Mouse (Mus musculus) activated CD4-positive, CD25-positive, alpha-beta regulatory T cell, adult 4 months (primary cell): ENCODE measurements around the gene Slc35c1. TPM values are rescaled to one million over a fixed set of nuclear protein-coding genes. Genes with fewer than 3 reads are reported as not detected.
"Not testable (repeated sequence)": the region's sequence is repeated elsewhere in the genome, so short reads cannot be mapped to it uniquely, and the experiment has no call there.

ENCODE experiments used
- ATAC-seq: one replicate; pipeline ENCODE4 v1.8.0; 2017
- polyA plus RNA-seq, 2 experiments: library from polyadenylated mRNA; unstranded; fragments of 100-300 nt; shearing (Covaris generic); gene quantifications; one replicate each; pipeline ENCODE4 v1.2.1; 2017

Slc35c1 gene
- 10 to 100 TPM; 36.6 to 47.3 TPM for polyA plus RNA-seq

GRCm38 (mm10) chr2:92459921-92460707 is at the start of gene Slc35c1:
Slc35c1 (minus strand) TSS chr2:92460538.
- peak; percentile 21 for ATAC-seq

DNA sequence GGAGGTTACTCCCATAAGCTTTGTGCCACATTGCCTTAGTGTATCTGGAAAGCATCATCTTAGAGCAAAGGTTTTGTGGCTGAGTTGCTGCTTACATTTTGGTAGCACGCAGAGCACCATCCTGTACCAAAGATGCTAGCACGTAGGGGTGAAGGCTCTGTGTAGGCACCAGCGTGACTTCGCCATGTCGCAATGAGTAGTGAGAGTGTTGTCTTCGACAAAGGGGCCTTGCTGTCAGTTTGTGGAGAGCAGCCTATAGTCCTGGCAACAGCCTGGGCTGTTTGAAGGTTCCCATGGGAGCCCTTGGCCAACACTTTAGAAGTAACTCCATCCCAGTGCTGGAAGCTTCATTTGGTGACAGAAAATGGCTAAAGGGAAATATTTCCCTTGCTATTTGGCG is 45.0 kb upstream of the Slc35c1 start:
- ATAC-seq: no peak

- no peak for ATAC-seq
Measured at GRCm38 (mm10) chr2:92503421-92503820, 43.1 kb upstream of the Slc35c1 start.

DNA sequence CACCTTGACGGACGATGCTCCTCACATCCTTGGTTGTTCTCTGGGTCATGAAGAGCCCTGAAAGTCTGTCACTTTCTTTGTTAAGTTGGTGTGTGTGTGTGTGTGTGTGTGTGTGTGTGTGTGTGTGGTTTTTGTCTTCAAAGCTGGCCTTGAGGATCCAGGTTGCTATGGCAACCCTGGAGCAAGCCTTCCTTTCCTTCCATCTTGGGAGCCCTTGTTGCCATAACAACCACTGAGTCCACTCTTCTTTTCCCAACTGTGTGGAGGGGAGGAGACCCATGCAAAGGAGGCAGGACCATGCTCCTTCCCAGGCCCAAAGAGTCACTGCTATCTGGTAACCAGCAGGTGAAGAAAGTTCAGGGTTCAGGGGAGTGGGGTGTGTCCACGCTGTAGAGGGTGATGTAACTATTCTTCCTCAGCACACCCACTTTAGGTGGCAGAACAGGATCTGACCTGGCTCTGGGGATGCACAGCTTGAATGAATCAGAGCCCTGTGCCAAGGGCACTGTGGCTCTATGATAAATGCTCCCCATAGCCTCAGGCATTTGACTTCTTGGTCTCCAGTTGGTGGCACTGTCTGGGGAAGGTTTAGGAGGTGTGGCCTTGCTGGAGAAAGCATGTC is 39.5 kb upstream of the Slc35c1 start:
- ATAC-seq: no peak

GRCm38 (mm10) chr2:92497112-92497511 is 36.8 kb upstream of the Slc35c1 start:
- ATAC-seq: no peak

DNA sequence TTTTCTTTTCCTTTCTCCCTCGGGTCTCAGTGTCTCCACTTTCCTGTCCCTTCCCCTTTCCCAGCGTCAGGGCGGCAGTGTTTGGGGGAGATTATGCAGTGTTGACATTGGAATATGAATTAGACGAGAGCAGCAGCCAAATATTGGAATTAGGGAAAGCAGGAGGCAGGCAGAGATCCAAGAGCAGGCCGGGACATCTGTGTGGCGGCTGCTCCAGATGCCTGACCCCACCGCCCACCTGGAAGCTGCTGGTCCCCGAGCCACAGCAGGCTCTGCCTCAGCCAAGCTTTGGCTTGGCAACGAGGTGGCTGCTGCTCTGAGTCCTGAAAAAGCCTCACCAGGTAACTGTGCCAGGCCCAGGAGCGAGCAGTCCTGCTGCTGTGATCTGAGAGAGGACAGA is 36.3 kb upstream of the Slc35c1 start:
- ATAC-seq: no peak

- no peak for ATAC-seq
Measured at GRCm38 (mm10) chr2:92494956-92495355, 34.6 kb upstream of the Slc35c1 start.

- no peak for ATAC-seq
Measured at GRCm38 (mm10) chr2:92494423-92494822, 34.1 kb upstream of the Slc35c1 start.

GRCm38 (mm10) chr2:92493656-92494390 is 33.5 kb upstream of the Slc35c1 start:
- no peak for ATAC-seq

- ATAC-seq: no peak
Measured at GRCm38 (mm10) chr2:92491950-92492501, 31.7 kb upstream of the Slc35c1 start.

DNA sequence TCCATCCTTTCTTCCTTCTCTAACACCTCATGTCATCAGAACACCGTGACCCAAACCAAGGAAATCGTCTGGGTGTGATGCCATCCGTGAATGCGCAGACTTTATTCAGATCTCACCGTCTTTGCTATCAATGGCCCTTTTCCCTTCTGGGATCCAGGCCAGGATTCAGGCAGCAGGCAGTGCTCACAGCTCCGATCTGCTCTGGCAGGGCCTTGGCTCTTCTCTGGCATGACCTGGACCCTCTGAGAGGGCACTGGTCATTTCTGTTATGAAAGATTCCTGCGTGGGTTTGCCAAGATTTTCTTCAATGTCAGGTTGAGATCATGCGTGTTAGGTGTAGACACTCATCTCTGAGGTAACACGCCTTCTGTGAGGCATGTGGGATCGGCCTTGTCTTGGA is 30.2 kb upstream of the Slc35c1 start:
- no peak for ATAC-seq

DNA sequence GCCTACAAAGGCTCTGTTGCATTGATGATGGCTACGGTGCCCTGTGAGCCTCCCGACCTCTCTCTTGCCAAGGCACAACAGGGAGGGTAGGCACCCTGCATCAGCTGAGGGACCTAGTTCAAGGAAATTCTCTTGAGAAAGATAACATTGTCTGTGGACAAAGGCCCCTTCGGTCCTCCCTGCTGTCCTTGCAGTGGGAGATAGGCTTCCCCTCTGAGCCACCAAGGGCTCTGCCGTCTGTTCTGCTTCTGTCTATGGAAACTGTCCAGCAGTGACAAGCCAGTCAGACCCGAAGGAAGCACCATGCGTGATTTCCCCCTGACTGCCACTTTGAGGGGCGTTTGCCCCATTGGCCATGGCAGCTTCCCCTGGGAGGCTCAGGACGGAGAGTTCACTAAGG is 27.5 kb upstream of the Slc35c1 start:
- ATAC-seq: no peak

DNA sequence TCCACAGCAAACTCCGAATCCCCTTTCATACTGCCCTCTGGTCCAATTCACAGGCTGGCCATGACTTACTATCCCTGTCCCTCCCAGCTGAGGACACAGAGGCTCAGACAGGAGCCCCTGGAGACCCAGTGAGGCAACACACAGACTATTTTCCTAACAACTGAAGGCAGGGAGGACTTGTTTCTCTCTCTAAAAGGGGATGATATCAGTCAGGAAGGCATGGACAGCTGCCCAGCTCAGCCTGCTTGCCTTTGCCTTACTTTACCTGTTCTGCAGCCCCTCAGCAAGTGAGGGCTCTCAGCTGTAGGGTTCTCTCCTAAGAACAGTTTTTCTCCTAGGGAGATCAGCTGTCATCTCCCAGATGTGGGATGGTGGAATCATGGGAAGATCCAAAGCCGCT is 26.6 kb upstream of the Slc35c1 start:
- no peak for ATAC-seq

- ATAC-seq: peak; percentile 78
Measured at GRCm38 (mm10) chr2:92486403-92486802, 26.1 kb upstream of the Slc35c1 start.

DNA sequence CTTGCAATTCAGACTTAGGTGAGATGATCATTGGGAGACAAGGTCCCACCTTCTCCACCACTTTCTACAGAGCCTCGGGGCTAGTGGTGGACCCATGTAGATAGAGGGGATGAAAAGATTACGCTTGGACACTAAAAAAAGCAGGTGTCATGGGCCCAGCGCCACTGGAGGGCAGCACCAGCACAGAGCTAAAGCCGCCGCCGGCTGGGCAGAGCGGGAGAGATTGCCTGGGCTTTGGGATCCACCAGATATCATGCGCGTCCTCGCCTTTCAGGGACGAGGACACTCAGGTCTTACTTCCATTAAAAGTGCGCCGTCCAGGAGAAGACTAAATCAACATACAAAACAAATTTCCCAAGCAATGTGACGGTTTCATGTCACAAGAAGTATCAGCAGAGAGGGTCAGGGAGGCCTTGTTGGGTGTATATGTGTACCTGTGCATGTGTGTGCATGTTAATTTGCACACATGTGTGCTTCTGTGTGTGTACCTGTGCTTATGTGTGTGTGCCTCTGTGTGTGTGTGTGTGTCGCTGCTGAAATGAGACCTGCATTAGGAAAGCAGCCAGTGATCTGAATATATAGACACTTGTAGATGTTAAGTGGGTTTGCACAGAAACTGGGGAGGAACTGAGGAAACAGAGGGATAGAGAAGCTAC is 25.4 kb upstream of the Slc35c1 start:
- no peak for ATAC-seq

DNA sequence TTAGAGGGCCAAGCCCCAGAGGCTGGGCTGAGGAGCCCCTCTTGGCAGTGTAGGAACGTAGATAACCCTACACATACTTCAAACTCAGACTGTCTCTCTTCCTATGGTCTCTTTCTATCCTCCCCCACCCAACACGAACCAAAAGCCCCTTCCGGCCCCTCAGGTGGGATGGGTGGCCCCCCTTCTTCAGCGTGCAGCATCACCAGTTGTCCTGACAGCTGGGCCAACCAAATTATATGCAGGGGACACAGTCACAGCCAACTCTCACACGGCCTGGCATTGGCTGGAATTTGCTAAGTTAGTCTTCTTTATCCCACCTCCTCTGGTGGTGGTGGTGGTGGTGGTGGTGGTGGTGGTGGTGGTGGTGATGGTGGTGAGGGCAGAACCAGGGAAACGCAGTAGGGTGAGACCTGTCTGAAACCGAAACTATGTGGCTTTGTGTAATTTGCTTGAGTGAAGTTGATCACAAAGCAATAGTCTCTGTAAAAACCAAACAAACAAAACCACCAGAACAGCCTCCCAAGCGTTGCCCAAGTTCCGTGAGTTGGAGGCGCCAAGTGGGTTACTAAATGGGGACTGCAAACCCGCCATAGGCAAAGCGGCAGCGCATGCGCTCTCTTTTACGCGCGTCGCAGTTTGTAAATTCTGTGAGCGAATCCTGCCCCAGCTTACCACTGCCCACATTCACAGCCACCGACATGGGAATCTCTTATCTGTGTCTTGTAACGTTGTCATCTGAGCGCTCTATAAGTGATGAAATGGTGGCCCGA is 24.1 kb upstream of the Slc35c1 start:
- ATAC-seq: peak; percentile 47

- ATAC-seq: no peak
Measured at GRCm38 (mm10) chr2:92483505-92483904, 23.2 kb upstream of the Slc35c1 start.

DNA sequence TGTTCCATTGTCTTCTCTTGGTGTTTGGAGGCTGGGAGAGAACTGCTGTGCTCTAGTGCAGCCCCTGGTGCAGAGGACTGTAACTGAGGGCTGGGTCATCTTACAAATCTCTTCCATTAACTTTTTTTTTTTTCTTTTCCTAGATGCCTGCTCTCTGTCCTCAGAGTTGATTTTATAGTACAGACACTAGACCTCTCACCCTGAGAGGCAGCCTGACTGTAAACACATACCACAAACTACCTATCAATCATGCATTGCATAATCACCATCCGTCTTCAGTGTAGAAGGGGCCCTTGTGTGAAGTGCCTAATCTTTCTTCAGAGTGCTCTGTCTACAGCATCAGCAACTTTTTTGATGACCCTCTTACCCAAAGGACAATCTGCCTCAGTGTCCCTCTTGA is 22.2 kb upstream of the Slc35c1 start:
- no peak for ATAC-seq

DNA sequence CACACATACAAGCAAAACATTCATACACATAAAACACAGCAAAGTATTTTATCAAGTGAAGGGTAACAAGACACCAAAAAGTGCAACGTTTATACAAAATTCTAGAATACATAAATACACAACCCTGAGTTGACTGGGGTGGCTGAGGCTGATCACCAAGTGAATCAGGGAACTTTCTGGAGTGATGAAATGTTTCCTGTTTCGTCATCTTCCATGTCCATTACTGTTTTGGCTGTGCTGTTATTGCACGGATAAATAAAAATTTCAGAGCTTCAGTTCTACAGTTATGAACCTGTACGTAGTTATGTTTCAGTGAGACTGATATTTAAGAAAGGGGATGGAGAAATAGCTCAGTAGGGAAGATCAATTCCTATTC is 18.0 kb upstream of the Slc35c1 start:
- ATAC-seq: no peak

DNA sequence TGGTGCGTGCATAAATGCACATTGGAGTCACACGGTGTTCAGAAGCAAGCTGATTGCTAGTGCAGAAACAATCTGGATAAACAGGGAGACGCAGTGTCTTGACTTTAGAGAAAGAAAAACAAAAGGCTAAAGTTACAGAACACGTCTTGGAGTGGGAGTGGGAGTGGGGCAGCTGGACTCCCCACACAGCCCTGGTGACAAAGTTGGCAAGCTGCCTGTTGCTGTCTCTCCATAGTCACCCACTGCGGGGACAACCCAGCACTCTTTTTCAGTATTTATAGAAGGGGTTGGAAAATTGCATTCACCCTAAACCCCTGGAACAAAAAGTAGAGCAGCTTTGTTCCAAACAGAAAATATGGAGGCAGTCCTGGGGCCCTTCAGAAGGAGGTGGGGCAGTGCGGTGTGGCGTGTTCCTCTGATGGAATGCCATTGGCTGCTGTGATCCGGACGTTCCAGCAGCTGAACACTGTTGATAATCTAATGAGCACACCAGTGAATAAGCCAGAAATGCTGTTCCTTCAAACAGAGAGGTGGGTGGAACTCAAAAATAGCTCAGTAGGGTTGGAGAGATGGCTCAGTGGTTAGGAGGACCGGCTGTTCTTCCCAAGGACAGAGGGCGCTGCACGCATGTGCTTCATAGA is 17.5 kb upstream of the Slc35c1 start:
- ATAC-seq: no peak

DNA sequence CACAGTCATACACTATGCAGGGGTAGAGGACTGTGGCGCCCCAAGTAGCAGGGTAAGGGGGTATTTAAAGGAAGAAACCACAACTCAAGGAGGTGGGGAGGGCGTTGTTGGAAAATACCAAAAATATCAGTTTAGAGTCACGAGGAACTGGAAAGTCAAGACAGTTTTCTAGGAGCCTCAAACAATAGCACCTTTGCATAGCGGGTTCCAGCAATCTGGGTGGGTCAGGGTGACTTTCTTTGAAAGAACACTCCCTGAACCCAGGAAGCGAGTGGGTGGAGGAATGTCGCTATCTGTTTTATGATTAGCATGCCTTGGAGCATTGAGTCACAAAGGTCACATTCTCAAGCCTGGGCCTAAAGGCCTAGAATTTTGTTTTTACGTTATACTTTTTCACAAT is 16.2 kb upstream of the Slc35c1 start:
- not testable (repeated sequence) for ATAC-seq

DNA sequence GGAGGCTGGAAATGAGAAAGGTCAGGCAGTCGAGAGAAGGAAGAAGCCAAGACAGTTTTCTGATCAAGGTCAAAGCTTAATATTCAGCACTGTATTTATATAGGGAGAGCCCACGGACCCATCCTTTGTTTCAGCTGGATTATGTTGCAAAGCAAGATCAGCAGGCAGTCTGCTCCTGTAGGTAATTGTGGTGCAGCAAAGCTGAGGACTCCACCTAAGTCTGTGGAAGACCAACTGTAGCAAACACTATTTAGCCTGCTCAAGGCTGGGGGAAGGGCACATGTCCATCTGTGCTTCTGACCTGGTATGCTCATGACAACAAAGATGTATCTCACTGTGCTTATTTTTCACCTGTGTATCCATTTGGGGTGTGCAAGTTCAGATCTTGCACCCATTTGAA is 15.4 kb upstream of the Slc35c1 start:
- ATAC-seq: no peak
